Mouse (Mus musculus): ENCODE data around the gene Paqr9.

Paqr9 gene

GRCm38 (mm10) chr9:95544598-95544997, 14.9 kb upstream of the Paqr9 start:
- DNase-seq (ENCODE audit: low spot score in 2 of 2) = no peak

DNA sequence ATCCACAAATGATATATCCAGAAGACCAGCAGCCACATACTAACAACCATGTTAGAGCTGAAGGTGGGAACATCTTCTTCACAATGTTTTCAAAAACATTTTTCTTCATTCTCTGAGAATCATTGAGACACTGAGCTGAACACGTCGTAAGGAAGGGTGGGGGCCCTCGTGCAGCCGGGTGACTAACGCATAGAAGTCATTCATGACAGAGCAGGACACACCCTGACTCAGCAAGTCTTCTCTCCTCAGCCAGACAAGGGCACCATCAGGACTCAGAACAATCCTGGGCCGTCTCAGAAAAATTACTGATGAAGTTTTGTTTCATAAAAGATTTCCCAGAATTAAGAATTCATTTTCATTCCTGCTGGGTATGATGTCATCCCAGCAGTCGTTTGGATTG, 12.8 kb upstream of the Paqr9 start:
- DNase-seq (ENCODE audit: low spot score in 2 of 2) = peak in 1 of 2 experiments; percentile 52

- DNase-seq (ENCODE audit: low spot score in 2 of 2) = no peak
Observed at GRCm38 (mm10) chr9:95549626-95550411, 9.6 kb upstream of the Paqr9 start.

DNA sequence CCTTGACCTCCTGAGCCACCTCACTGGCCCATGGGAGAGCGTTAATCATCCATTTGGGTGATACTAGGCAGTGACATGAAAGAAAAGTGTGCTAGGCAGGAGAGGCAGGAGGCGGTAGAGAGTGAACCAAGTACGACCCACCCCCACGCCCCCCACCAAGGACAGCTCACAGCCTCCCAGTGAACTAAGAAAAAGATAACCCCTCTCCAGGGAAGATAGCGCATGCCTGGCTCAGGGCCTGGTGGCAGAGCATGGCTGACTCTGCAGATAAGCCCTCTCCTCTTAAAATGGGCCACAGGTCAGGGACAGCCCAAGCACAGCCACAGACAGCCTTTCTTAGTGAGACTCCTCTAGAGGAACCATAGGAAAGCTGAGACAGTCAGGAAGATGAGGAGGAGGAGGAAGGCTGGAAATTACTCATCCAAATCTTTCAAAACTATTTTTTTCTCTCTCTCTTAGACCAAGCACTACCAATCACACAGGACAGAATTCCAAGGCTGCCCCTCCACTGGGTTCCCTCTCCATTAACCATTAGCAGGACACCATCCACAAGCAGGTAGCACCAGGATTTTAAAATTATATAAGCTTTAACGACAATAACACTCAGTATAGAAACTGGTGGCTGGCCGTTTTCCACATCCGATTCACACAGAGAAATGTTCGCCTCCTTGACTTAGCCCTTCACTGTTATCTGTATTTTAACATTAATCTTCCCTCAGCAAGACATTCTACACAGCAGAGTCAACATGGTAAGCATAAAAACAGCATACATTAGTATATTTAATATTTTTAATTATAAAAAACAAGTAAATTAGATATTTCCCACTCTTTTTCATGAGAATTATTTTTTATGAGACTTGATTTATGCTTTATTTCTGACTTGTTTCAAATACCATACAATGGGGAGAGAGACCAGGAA, 8.3 kb upstream of the Paqr9 start:
- DNase-seq (ENCODE audit: low spot score in 2 of 2) = peak in 1 of 2 experiments; percentile 44

GRCm38 (mm10) chr9:95552175-95552705, 7.2 kb upstream of the Paqr9 start:
- DNase-seq (ENCODE audit: low spot score in 2 of 2) = no peak

DNA sequence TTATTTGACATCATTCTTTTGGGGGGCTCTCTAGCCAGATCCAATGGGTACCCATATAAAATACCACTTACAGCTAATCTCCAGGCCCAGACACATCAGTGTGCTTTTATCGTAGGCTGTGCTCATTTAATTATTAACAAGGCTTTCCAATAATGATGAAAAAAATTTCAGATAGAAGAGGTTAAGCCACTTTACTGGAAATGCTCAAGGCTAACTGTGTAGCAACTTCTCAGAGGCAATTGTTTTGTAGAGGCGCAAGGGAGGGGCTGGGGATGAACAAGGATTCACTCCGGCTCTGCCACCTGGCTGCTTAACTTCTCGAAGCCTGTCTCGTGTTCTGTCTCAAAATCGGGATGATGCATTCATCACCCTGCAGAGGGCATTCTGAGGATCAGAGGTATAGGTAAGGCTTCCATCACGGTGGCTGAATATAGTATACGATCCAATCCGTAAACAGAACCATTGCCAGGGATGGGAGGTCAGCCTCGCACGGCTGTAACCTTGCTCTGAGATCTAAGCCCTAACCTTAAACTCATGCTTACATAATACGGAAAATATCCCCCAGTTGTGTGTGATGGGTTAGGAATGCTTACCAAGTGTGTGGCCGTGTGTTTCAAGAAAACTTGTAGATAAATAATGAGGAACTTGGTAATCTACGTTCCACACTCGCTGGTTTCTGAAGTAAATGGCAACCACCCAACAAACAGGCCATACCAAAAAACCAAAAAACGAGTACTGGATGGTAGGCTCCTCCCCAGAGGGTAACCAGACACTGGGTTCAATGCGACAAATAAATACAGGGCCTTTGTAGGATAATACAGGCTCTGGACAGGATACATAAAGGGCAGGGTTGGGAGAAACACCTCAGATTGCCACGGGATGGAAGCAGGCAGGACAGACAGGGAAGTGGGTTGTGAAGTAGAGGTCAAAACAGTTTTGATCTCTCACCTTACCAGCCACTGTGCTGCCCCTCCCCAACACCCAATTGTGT, 4.9 kb upstream of the Paqr9 start:
- DNase-seq (ENCODE audit: low spot score in 2 of 2) = peak in 1 of 2 experiments; percentile 42

DNA sequence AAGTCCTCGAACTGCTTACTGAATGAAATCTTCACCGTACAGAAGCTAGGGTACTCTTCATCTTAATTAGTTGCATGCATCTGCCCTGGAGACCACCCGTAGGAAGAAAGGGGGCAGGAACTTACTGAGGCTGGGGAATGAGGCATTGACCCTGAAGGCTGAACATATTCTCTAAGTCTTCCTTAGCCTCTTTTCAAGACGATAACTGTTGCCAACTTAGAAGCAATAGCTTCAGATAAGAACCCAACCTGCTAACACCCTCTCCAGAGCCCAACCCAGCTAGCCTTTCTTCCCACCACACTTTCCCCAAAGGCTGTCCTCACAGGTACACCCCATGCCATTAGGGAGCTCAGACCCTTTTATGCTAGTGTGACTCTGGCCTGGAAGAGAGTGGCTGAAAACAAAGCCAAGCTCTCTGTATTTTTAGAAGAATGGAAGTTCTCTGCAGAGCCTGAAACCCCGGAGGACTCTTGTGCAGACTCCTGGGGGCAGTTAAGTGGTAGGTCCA, 4.2 kb upstream of the Paqr9 start:
- no peak for DNase-seq (ENCODE audit: low spot score in 2 of 2)

- no peak for DNase-seq (ENCODE audit: low spot score in 2 of 2)
Observed at GRCm38 (mm10) chr9:95556067-95556512, 3.4 kb upstream of the Paqr9 start.

GRCm38 (mm10) chr9:95557722-95558121, 1.7 kb upstream of the Paqr9 start:
- no peak for DNase-seq (ENCODE audit: low spot score in 2 of 2)

- DNase-seq (ENCODE audit: low spot score in 2 of 2) = no peak
Observed at GRCm38 (mm10) chr9:95558726-95559058, 765 bp upstream of the Paqr9 start.

- peak in 1 of 2 experiments; percentile 25 for DNase-seq (ENCODE audit: low spot score in 2 of 2)
Observed at GRCm38 (mm10) chr9:95559936-95560735, 679 bp downstream of the Paqr9 start.

DNA sequence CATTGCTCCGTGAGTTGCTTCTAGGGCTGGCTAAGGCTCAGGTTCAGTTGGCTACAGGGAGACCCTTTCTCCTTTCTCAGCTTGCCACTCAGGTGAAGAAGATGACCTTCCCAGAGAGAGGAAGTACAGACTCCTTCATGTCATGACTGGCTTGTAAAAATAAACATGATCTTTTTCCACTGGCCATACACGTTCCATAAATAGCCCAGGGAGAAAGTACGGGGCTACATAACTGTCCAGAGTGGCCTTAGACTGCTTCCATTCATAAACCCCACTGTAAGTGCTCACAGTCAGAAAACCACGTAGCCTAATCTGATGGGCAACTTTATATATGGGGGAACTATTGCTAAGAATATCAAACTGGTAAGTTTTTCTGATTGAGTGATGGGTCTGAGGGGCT, 4.6 kb downstream of the Paqr9 start:
- DNase-seq (ENCODE audit: low spot score in 2 of 2) = no peak

DNA sequence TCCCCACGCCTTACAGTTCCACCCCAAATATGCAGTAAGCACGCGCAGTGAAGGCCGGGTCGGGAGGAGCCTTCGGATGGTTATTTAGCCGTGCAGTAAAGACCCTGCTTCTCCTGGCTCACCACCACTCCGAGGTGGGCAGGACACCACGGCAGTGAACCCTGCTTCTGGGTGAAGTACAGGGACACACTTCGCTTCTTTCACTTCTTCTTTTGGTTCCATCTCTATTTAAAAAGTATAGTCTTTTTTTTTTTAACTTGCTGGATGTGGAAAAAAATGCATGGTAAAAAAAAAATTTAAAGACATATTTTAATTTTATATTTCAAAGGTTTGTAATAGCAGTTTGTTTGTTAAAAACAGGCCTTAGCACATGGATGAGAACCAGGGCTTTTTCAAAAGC, 6.9 kb downstream of the Paqr9 start:
- no peak for DNase-seq (ENCODE audit: low spot score in 2 of 2)

DNA sequence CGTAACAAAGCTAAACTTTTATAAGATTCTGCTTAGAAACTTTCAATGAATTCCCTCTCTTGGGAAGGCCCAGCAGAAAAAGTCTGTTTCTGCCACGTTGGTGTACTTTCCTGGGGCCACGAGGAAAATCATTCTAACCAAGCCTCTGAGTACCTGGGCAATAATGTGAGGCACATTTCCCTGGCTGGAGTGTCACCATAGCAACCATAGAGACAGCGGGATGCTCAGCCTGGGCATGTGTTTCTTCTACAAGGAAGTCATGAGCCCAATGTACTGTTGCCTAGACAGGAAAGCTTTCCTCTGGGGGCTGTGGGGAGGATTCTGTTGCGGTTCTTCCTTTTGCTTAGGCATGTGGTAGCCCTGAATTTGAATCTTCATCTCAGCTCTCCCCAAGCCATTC, 7.5 kb downstream of the Paqr9 start:
- no peak for DNase-seq (ENCODE audit: low spot score in 2 of 2)

- DNase-seq (ENCODE audit: low spot score in 2 of 2) = no peak
Observed at GRCm38 (mm10) chr9:95569249-95569648, 9.8 kb downstream of the Paqr9 start.

GRCm38 (mm10) chr9:95569966-95570365, 10.5 kb downstream of the Paqr9 start:
- DNase-seq (ENCODE audit: low spot score in 2 of 2) = no peak

GRCm38 (mm10) chr9:95570604-95571003, 11.1 kb downstream of the Paqr9 start:
- no peak for DNase-seq (ENCODE audit: low spot score in 2 of 2)

DNA sequence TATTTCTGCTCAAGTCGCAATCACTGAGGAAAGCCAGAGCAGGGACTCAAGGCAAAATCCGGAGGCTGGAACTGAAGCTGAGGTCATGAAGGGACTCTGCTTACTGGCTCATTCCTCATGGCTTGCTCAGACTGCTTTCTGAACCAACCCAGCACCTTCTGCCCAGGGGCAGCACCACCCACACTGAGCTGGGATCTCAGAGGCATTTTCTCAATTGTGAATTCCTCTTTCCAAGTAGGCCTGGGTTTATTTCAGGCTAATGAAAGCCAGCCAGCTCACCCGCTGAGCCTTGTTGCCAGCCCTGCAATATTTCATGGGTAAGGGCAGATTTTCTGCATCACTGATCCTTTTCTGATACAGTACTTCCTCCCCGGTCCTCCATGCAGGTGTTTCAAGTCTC, 12.0 kb downstream of the Paqr9 start:
- DNase-seq (ENCODE audit: low spot score in 2 of 2) = no peak

GRCm38 (mm10) chr9:95572558-95572957, 13.1 kb downstream of the Paqr9 start:
- no peak for DNase-seq (ENCODE audit: low spot score in 2 of 2)

- no peak for DNase-seq (ENCODE audit: low spot score in 2 of 2)
Observed at GRCm38 (mm10) chr9:95574116-95574515, 14.7 kb downstream of the Paqr9 start.
